Mouse (Mus musculus): ENCODE measurements around the gene Arpp19.

Gene Arpp19

GRCm38 (mm10) chr9:75102131-75102530 is 64.7 kb downstream of the Arpp19 start:
- DNase-seq (ENCODE audit: low read depth) = no peak

Data from c-Kit-positive CD71-positive TER-119-negative erythroid progenitor cells, embryonic 14.5 days (primary cell).